Mouse (Mus musculus): ENCODE measurements around the gene E030025P04Rik. TPM values are rescaled to one million over a fixed set of nuclear protein-coding genes. Genes with fewer than 3 reads are reported as not detected.

The E030025P04Rik gene
- not detected for total RNA-seq (2023)

DNA sequence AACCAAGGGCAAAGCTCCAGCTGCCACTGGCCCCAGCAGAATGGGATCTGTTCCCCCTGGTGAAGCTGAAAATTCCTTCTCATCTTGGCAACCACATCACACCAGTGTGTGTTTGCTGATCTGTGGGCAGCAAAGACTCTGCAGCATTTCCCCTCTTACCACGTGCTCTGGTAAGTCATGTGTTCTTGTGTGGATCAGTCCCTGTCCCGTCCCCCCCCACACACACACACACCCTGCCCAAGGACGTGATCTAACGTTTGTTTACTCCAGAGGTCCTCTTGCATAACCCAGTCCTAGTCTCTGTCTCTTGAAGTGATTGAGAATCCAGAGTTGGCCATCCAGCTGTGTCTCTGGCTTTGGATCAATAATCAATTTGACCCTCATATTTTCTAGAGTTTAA lies at the start of gene E030025P04Rik:
E030025P04Rik (minus strand) TSS at position 134 of the 400 bp plus-strand sequence.

Other genes with a start within 250 kb of the E030025P04Rik start
- gene Axin2, start 224.0 kb downstream of the E030025P04Rik start, total RNA-seq (2023): 67.1 TPM
- 0.35 TPM for gene Rgs9, start 153.8 kb upstream of the E030025P04Rik start, total RNA-seq (2023)
- 123 TPM for gene Gna13, start 218.5 kb upstream of the E030025P04Rik start, total RNA-seq (2023)